Mouse (Mus musculus) lung, adult 18-20 months (tissue): ENCODE results near the gene Cyp2ab1.

Experiments
- DNase-seq, 2 experiments: peaks; one replicate each; pipeline ENCODE4 v3.0.0; 2022; ENCODE audit warnings: mixed read lengths in 2 of 2

Gene Cyp2ab1

GRCm38 (mm10) chr16:20265089-20265488 is 60.1 kb downstream of the Cyp2ab1 start:
- no peak for DNase-seq
